ENCODE assay signal across 7 mouse cellular contexts in genomic region chr7:139188634-139189207, GRCm38 (mm10). TPM values are rescaled to one million over a fixed set of nuclear protein-coding genes. Genes with fewer than 3 reads are reported as not detected.
DNase-seq lines count a peak whose midpoint lies in the region; ATAC-seq and TF ChIP-seq lines count a peak whose summit lies in the region.

No protein-coding gene starts in this region.

- no peak overlapping the region for H3K27ac ChIP-seq in neural tube, embryonic 11.5 days (ENCODE audit: low read depth, low read length)
- no peak overlapping the region for H3K27ac ChIP-seq in embryonic facial prominence, embryonic 11.5 days (replicated peaks; ENCODE audit: low read depth, low read length)
- H3K27ac ChIP-seq in hindbrain, postnatal 0 days = peak overlapping the region; percentile 66; the same call in 1 of the 2 replicates

- no peaks in the 10 kb centered on the region for H3K36me3 ChIP-seq in neural tube, embryonic 11.5 days (ENCODE audit: control insufficient read depth, insufficient read depth, low read length)
- H3K36me3 ChIP-seq in embryonic facial prominence, embryonic 11.5 days (replicated peaks; ENCODE audit: control insufficient read depth, insufficient read depth, low read depth, low read length) = no peaks in the 10 kb centered on the region
- H3K36me3 ChIP-seq in hindbrain, postnatal 0 days (ENCODE audit: insufficient read depth, low read length) = no peaks in the 10 kb centered on the region

- peak; percentile 74 for DNase-seq in neural tube, embryonic 11.5 days (ENCODE audit: low spot score)
- no peak for DNase-seq in neural tube, embryonic 10.5 days (ENCODE audit: extremely low spot score, low spot score)
- peak; percentile 73 for DNase-seq in embryonic facial prominence, embryonic 11.5 days (ENCODE audit: low spot score)
- peak; percentile 59 for DNase-seq in hindbrain, postnatal 0 days (ENCODE audit: low spot score)

- H3K27me3 ChIP-seq in neural tube, embryonic 11.5 days (ENCODE audit: control insufficient read depth, insufficient read depth, low read length) = peaks cover 12% of the 10 kb centered on the region
- H3K27me3 ChIP-seq in embryonic facial prominence, embryonic 11.5 days (ENCODE audit: control insufficient read depth, insufficient read depth, low read length) = peaks cover 21% of the 10 kb centered on the region
- H3K27me3 ChIP-seq in hindbrain, postnatal 0 days (ENCODE audit: insufficient read depth, low read length) = no peaks in the 10 kb centered on the region

- H3K4me3 ChIP-seq in neural tube, embryonic 11.5 days (ENCODE audit: low read depth, low read length) = peak overlapping the region; percentile 72
- peak overlapping the region; percentile 67 for H3K4me3 ChIP-seq in embryonic facial prominence, embryonic 11.5 days (ENCODE audit: low read depth, low read length)
- H3K4me3 ChIP-seq in hindbrain, postnatal 0 days (ENCODE audit: low read length) = peak overlapping the region; percentile 72

- peaks cover 8% of the 10 kb centered on the region for H3K4me1 ChIP-seq in neural tube, embryonic 11.5 days (ENCODE audit: control insufficient read depth, insufficient read depth, low read length)
- no peaks in the 10 kb centered on the region; the same call in 1 of the 2 replicates for H3K4me1 ChIP-seq in embryonic facial prominence, embryonic 11.5 days (ENCODE audit: control insufficient read depth, insufficient read depth, low read length)
- 0 out of 2 replicates have a peak, but pooled peaks cover 5% of the 10 kb centered on the region for H3K4me1 ChIP-seq in hindbrain, postnatal 0 days (ENCODE audit: insufficient read depth, low read length)

- 3% methylated on average over 23 of the region's 23 CpGs for WGBS in neural tube, embryonic 11.5 days
- WGBS in embryonic facial prominence, embryonic 11.5 days = 1% methylated on average over 23 of the region's 23 CpGs
- WGBS in hindbrain, postnatal 0 days = under 1% methylated on average over 23 of the region's 23 CpGs

- H3K4me2 ChIP-seq in neural tube, embryonic 11.5 days (ENCODE audit: low read depth) = peak overlapping the region; percentile 96
- H3K4me2 ChIP-seq in embryonic facial prominence, embryonic 11.5 days (ENCODE audit: low read depth, low read length) = peak overlapping the region; percentile 99
- peak overlapping the region; percentile 89 for H3K4me2 ChIP-seq in hindbrain, postnatal 0 days (ENCODE audit: low read depth, low read length)

- peak; percentile 78; the same call in 1 of the 2 replicates for ATAC-seq in neural tube, embryonic 11.5 days (ENCODE audit: insufficient read depth, low FRiP score, low TSS enrichment)
- ATAC-seq in embryonic facial prominence, embryonic 11.5 days (replicated peaks; ENCODE audit: insufficient number of reproducible peaks, low FRiP score, low TSS enrichment, low read depth) = peak; percentile 66
- ATAC-seq in hindbrain, postnatal 0 days = peak; percentile 74
- ATAC-seq in megakaryocyte-erythroid progenitor cell, adult 5-6 weeks (replicated peaks; ENCODE audit: low FRiP score, low TSS enrichment, poor library complexity, severe bottlenecking) = peak; percentile 63
- ATAC-seq in erythroblast, adult 5-6 weeks (replicated peaks; ENCODE audit: low FRiP score, poor library complexity, severe bottlenecking) = no peak
- ATAC-seq in activated CD4-positive, CD25-positive, alpha-beta regulatory T cell, adult 4 months = no peak

- no peaks in the 10 kb centered on the region for H3K9me3 ChIP-seq in neural tube, embryonic 11.5 days (ENCODE audit: control insufficient read depth, low read length)
- H3K9me3 ChIP-seq in embryonic facial prominence, embryonic 11.5 days (replicated peaks; ENCODE audit: control insufficient read depth, low read length) = no peaks in the 10 kb centered on the region
- H3K9me3 ChIP-seq in hindbrain, postnatal 0 days (ENCODE audit: low read length) = no peaks in the 10 kb centered on the region

- TF ChIP-seq CTCF in hindbrain, postnatal 0 days (IDR thresholded peaks at IDR 0.05; ENCODE audit: low read depth) = peak; percentile 50

- H3K9ac ChIP-seq in neural tube, embryonic 11.5 days (ENCODE audit: low read length) = peak overlapping the region; percentile 67; the same call in 1 of the 2 replicates
- peak overlapping the region; percentile 7; the same call in 1 of the 2 replicates for H3K9ac ChIP-seq in embryonic facial prominence, embryonic 11.5 days (replicated peaks; ENCODE audit: low read length)
- H3K9ac ChIP-seq in hindbrain, postnatal 0 days (replicated peaks; ENCODE audit: low read length) = peak overlapping the region; percentile 75

RNA-seq across cellular contexts. Expression of gene Lrrc27, which starts 24.1 kb away (rescaled TPM):
- polyA plus RNA-seq in neural tube, embryonic 11.5 days (2014; fragmentation: Nextera tagmentation; extraction: Ambion mirVana) = 5.1 and 7.9 TPM in 2 replicates
- 5.8 and 5.9 TPM in 2 replicates for polyA plus RNA-seq in embryonic facial prominence, embryonic 11.5 days (2014; fragmentation: Nextera tagmentation; extraction: Ambion mirVana)
- 1.6 and 2.8 TPM in 2 replicates for total RNA-seq in hindbrain, postnatal 0 days (2014; rRNA removed)
- 4.0 and 5.1 TPM in 2 replicates for polyA plus RNA-seq in hindbrain, postnatal 0 days (2015; fragmentation: Nextera tagmentation; extraction: Ambion mirVana)
- 2.4 TPM in 1 of 2 replicates, not detected in the other for total RNA-seq in megakaryocyte-erythroid progenitor cell, adult 5-6 weeks (2014; fragmentation: Nextera tagmentation)
- 0.56 and 1.4 TPM in 2 replicates for total RNA-seq in megakaryocyte-erythroid progenitor cell, adult 5-6 weeks (2017)
- 2.9 TPM in 1 of 2 replicates, not detected in the other for total RNA-seq in erythroblast, adult 5-6 weeks (2015; ENCODE audit: low replicate concordance)
- total RNA-seq in erythroblast, adult 5-6 weeks (2017; ENCODE audit: low replicate concordance) = 0.94 TPM in 1 of 2 replicates, not detected in the other
- 1 to 10 TPM; 1.2 to 1.8 TPM for polyA plus RNA-seq in activated CD4-positive, CD25-positive, alpha-beta regulatory T cell, adult 4 months (2017; shearing (Covaris generic))

RNA-seq across cellular contexts. Expression of gene Stk32c, which starts 24.4 kb away (rescaled TPM):
- 0.46 and 1.1 TPM in 2 replicates for polyA plus RNA-seq in neural tube, embryonic 11.5 days (2014; fragmentation: Nextera tagmentation; extraction: Ambion mirVana)
- polyA plus RNA-seq in embryonic facial prominence, embryonic 11.5 days (2014; fragmentation: Nextera tagmentation; extraction: Ambion mirVana) = 0.31 and 0.36 TPM in 2 replicates
- total RNA-seq in hindbrain, postnatal 0 days (2014; rRNA removed) = 20.4 and 24.7 TPM in 2 replicates
- polyA plus RNA-seq in hindbrain, postnatal 0 days (2015; fragmentation: Nextera tagmentation; extraction: Ambion mirVana) = 1.9 and 2.0 TPM in 2 replicates
- total RNA-seq in megakaryocyte-erythroid progenitor cell, adult 5-6 weeks (2014; fragmentation: Nextera tagmentation) = not detected in 2 replicates
- total RNA-seq in megakaryocyte-erythroid progenitor cell, adult 5-6 weeks (2017) = 0.88 TPM in 1 of 2 replicates, not detected in the other
- total RNA-seq in erythroblast, adult 5-6 weeks (2015; ENCODE audit: low replicate concordance) = not detected in 2 replicates
- total RNA-seq in erythroblast, adult 5-6 weeks (2017; ENCODE audit: low replicate concordance) = not detected in 2 replicates
- polyA plus RNA-seq in activated CD4-positive, CD25-positive, alpha-beta regulatory T cell, adult 4 months (2017; shearing (Covaris generic)) = under 1 TPM; 0.42 to 0.46 TPM

RNA-seq across cellular contexts. Expression of gene Pwwp2b, which starts 59.6 kb away (rescaled TPM):
- polyA plus RNA-seq in neural tube, embryonic 11.5 days (2014; fragmentation: Nextera tagmentation; extraction: Ambion mirVana) = 4.2 and 4.7 TPM in 2 replicates
- polyA plus RNA-seq in embryonic facial prominence, embryonic 11.5 days (2014; fragmentation: Nextera tagmentation; extraction: Ambion mirVana) = 5.0 and 5.1 TPM in 2 replicates
- total RNA-seq in hindbrain, postnatal 0 days (2014; rRNA removed) = 6.6 and 6.7 TPM in 2 replicates
- 4.0 and 4.8 TPM in 2 replicates for polyA plus RNA-seq in hindbrain, postnatal 0 days (2015; fragmentation: Nextera tagmentation; extraction: Ambion mirVana)
- total RNA-seq in megakaryocyte-erythroid progenitor cell, adult 5-6 weeks (2014; fragmentation: Nextera tagmentation) = 1.4 and 2.4 TPM in 2 replicates
- 1.1 and 2.1 TPM in 2 replicates for total RNA-seq in megakaryocyte-erythroid progenitor cell, adult 5-6 weeks (2017)
- total RNA-seq in erythroblast, adult 5-6 weeks (2015; ENCODE audit: low replicate concordance) = 0.42 and 2.7 TPM in 2 replicates
- 0.42 TPM in 1 of 2 replicates, not detected in the other for total RNA-seq in erythroblast, adult 5-6 weeks (2017; ENCODE audit: low replicate concordance)
- 1 to 10 TPM; 2.3 to 2.9 TPM for polyA plus RNA-seq in activated CD4-positive, CD25-positive, alpha-beta regulatory T cell, adult 4 months (2017; shearing (Covaris generic))

Comparison
In these comparisons a context has a peak if more than half of its experiments do, and no peak if none do; other contexts are left out.
1. ATAC-seq: peak in neural tube, embryonic 11.5 days (single experiment), embryonic facial prominence, embryonic 11.5 days (single experiment), hindbrain, postnatal 0 days (single experiment) and megakaryocyte-erythroid progenitor cell, adult 5-6 weeks (single experiment); none in erythroblast, adult 5-6 weeks (single experiment) and activated CD4-positive, CD25-positive, alpha-beta regulatory T cell, adult 4 months (single experiment).
2. H3K9ac ChIP-seq: peak in every context shown above with its lines; median percentile 75 in hindbrain, postnatal 0 days; 67 in neural tube, embryonic 11.5 days; 7 in embryonic facial prominence, embryonic 11.5 days.
3. Peak in every context shown above with its lines, with median percentiles within 50 percentile points of each other: H3K4me2 ChIP-seq and H3K4me3 ChIP-seq.